Mouse (Mus musculus) neural tube, embryonic 12.5 days (tissue): Measurements from ENCODE around the gene Srsf7. TPM values are rescaled to one million over a fixed set of nuclear protein-coding genes. Genes with fewer than 3 reads are reported as not detected.
A peak's percentile ranks its signal among the peaks of the same experiment; 100 is the strongest.
"Not testable (repeated sequence)": the region's sequence is repeated elsewhere in the genome, so short reads cannot be mapped to it uniquely, and the experiment has no call there.

Source experiments
- ATAC-seq: fragments of 200-750 bp; cut with Nextera tagmentation; 2 replicates; pipeline ENCODE4 v1.8.0; 2017; ENCODE audit warnings: low read depth, mild to moderate bottlenecking, moderate TSS enrichment, moderate library complexity; ENCODE audit not compliant: low FRiP score
- H3K27ac ChIP-seq: fragments of 300-500 bp; sonication (generic); 2 replicates; pipeline ENCODE4 v1.5.1; 2016
- H3K27me3 ChIP-seq: fragments of 300-500 bp; sonication (generic); replicated peaks from 2 replicates; pipeline ENCODE4 v1.6.1; 2016; ENCODE audit warnings: mild to moderate bottlenecking
- H3K36me3 ChIP-seq: fragments of 300-500 bp; sonication (generic); 2 replicates; pipeline ENCODE4 v1.6.1; 2016; ENCODE audit warnings: mild to moderate bottlenecking
- H3K4me1 ChIP-seq: fragments of 300-500 bp; sonication (generic); 2 replicates; pipeline ENCODE4 v1.6.1; 2016
- H3K4me2 ChIP-seq: fragments of 300-500 bp; sonication (generic); replicated peaks from 2 replicates; pipeline ENCODE4 v1.6.1; 2016; ENCODE audit warnings: mild to moderate bottlenecking
- H3K4me3 ChIP-seq: fragments of 300-500 bp; sonication (generic); 2 replicates; pipeline ENCODE4 v1.5.1; 2016
- H3K9ac ChIP-seq: fragments of 300-500 bp; sonication (generic); 2 replicates; pipeline ENCODE4 v1.6.1; 2016; ENCODE audit warnings: mild to moderate bottlenecking
- H3K9me3 ChIP-seq: fragments of 300-500 bp; sonication (generic); 2 replicates; pipeline ENCODE4 v1.6.1; 2016; ENCODE audit warnings: mild to moderate bottlenecking
- WGBS: fragments of 180-500 bp; shearing (Covaris S2); methylation state at CpG from one replicate; pipeline ENCODE4 v1.1.7; 2016; 5-methylcytosine and 5-hydroxymethylcytosine counted together
- polyA plus RNA-seq: library from polyadenylated mRNA; unstranded; fragments of >200 nt; fragmentation: Nextera tagmentation; extraction: Ambion mirVana; gene quantifications from 2 replicates; pipeline ENCODE4 v1.2.1, GENCODE M21; 2016

Gene Srsf7
- polyA plus RNA-seq, 1 experiment from 2014 or later: 615 TPM

- Histone ChIP-seq H3K27ac (no peak overlapping the region), H3K9me3 (no peaks in the 10 kb centered on the region), H3K4me1 (no peaks in the 10 kb centered on the region), H3K36me3 (no peaks in the 10 kb centered on the region), H3K4me3 (no peak overlapping the region), H3K4me2 (no peak overlapping the region), H3K9ac (no peak overlapping the region), H3K27me3 (no peaks in the 10 kb centered on the region)
- peak; percentile 52; the same call in 1 of the 2 replicates for ATAC-seq
Measured at GRCm38 (mm10) chr17:80180468-80180867, 26.6 kb downstream of the Srsf7 start.

GRCm38 (mm10) chr17:80179959-80180358 is 27.1 kb downstream of the Srsf7 start:
- H3K4me2 ChIP-seq: no peak overlapping the region
- H3K27ac ChIP-seq: no peak overlapping the region
- H3K27me3 ChIP-seq: no peaks in the 10 kb centered on the region
- H3K36me3 ChIP-seq: no peaks in the 10 kb centered on the region
- H3K9ac ChIP-seq: no peak overlapping the region
- no peak overlapping the region for H3K4me3 ChIP-seq
- ATAC-seq: peak; percentile 82
- H3K4me1 ChIP-seq: no peaks in the 10 kb centered on the region
- 2% methylated on average over 6 of the region's 6 CpGs for WGBS
- H3K9me3 ChIP-seq: no peaks in the 10 kb centered on the region

GRCm38 (mm10) chr17:80178846-80179245 is 28.3 kb downstream of the Srsf7 start:
- not testable (repeated sequence) for H3K4me3 ChIP-seq, H3K9me3 ChIP-seq, H3K9ac ChIP-seq, H3K36me3 ChIP-seq, H3K27me3 ChIP-seq, H3K4me1 ChIP-seq, ATAC-seq, H3K4me2 ChIP-seq, H3K27ac ChIP-seq
- WGBS: 95% methylated on average over 3 of the region's 3 CpGs

- Histone ChIP-seq H3K36me3 (no peaks in the 10 kb centered on the region), H3K27ac (no peak overlapping the region), H3K4me3 (no peak overlapping the region), H3K9ac (no peak overlapping the region), H3K4me2 (no peak overlapping the region), H3K9me3 (no peaks in the 10 kb centered on the region), H3K4me1 (no peaks in the 10 kb centered on the region), H3K27me3 (no peaks in the 10 kb centered on the region)
- 87% methylated on average over 3 of the region's 3 CpGs for WGBS
- no peak for ATAC-seq
Measured at GRCm38 (mm10) chr17:80175966-80176365, 31.1 kb downstream of the Srsf7 start.

GRCm38 (mm10) chr17:80175386-80175739 is 31.7 kb downstream of the Srsf7 start:
- Histone ChIP-seq H3K27ac (no peak overlapping the region), H3K4me1 (no peaks in the 10 kb centered on the region), H3K36me3 (no peaks in the 10 kb centered on the region), H3K4me3 (no peak overlapping the region), H3K27me3 (no peaks in the 10 kb centered on the region), H3K4me2 (no peak overlapping the region), H3K9me3 (no peaks in the 10 kb centered on the region), H3K9ac (no peak overlapping the region)
- no peak for ATAC-seq
- WGBS: 90% methylated on average over 4 of the region's 4 CpGs

- H3K4me1 ChIP-seq: no peaks in the 10 kb centered on the region
- WGBS: 82% methylated on average over 19 of the region's 19 CpGs
- ATAC-seq: no peak
Measured at GRCm38 (mm10) chr17:80174699-80175385, 32.3 kb downstream of the Srsf7 start.

GRCm38 (mm10) chr17:80174146-80174545 is 33.0 kb downstream of the Srsf7 start:
- Histone ChIP-seq H3K4me1 (0 out of 2 replicates have a peak, but pooled peaks cover 1% of the 10 kb centered on the region), H3K4me2 (no peak overlapping the region), H3K9ac (no peak overlapping the region), H3K27me3 (no peaks in the 10 kb centered on the region), H3K9me3 (no peaks in the 10 kb centered on the region), H3K4me3 (no peak overlapping the region), H3K27ac (no peak overlapping the region), H3K36me3 (no peaks in the 10 kb centered on the region)
- 91% methylated on average over 3 of the region's 3 CpGs for WGBS
- ATAC-seq: no peak

More at GRCm38 (mm10) chr17:80174699-80175385, 32.3 kb downstream of the Srsf7 start:
- H3K4me3 ChIP-seq: no peak overlapping the region
- H3K27me3 ChIP-seq: no peaks in the 10 kb centered on the region
- no peak overlapping the region for H3K27ac ChIP-seq
- no peaks in the 10 kb centered on the region for H3K9me3 ChIP-seq
- no peak overlapping the region for H3K9ac ChIP-seq
- H3K36me3 ChIP-seq: no peaks in the 10 kb centered on the region
- no peak overlapping the region for H3K4me2 ChIP-seq

- no peak overlapping the region for H3K9ac ChIP-seq
- 95% methylated on average over 2 of the region's 2 CpGs for WGBS
- no peak overlapping the region for H3K4me2 ChIP-seq
- H3K27me3 ChIP-seq: no peaks in the 10 kb centered on the region
- no peak overlapping the region for H3K27ac ChIP-seq
- H3K4me3 ChIP-seq: no peak overlapping the region
- no peaks in the 10 kb centered on the region for H3K36me3 ChIP-seq
- ATAC-seq: no peak
- H3K9me3 ChIP-seq: no peaks in the 10 kb centered on the region
- peaks cover 5% of the 10 kb centered on the region for H3K4me1 ChIP-seq
Measured at GRCm38 (mm10) chr17:80173708-80174107, 33.4 kb downstream of the Srsf7 start.

GRCm38 (mm10) chr17:80172761-80173160 is 34.3 kb downstream of the Srsf7 start:
- Histone ChIP-seq H3K4me2 (no peak overlapping the region), H3K27ac (no peak overlapping the region), H3K9ac (no peak overlapping the region), H3K4me1 (peaks cover 14% of the 10 kb centered on the region), H3K9me3 (no peaks in the 10 kb centered on the region), H3K36me3 (no peaks in the 10 kb centered on the region), H3K4me3 (no peak overlapping the region), H3K27me3 (no peaks in the 10 kb centered on the region)
- 93% methylated on average over 5 of the region's 5 CpGs for WGBS
- no peak for ATAC-seq

GRCm38 (mm10) chr17:80171948-80172347 is 35.2 kb downstream of the Srsf7 start:
- Histone ChIP-seq H3K4me3 (no peak overlapping the region), H3K27me3 (no peaks in the 10 kb centered on the region), H3K36me3 (no peaks in the 10 kb centered on the region), H3K4me2 (no peak overlapping the region), H3K9ac (no peak overlapping the region), H3K4me1 (peaks cover 21% of the 10 kb centered on the region), H3K9me3 (no peaks in the 10 kb centered on the region), H3K27ac (no peak overlapping the region)
- no peak for ATAC-seq
- 87% methylated on average over 4 of the region's 4 CpGs for WGBS

GRCm38 (mm10) chr17:80170951-80171350 is 36.2 kb downstream of the Srsf7 start:
- Histone ChIP-seq H3K9me3 (no peaks in the 10 kb centered on the region), H3K27ac (no peak overlapping the region), H3K9ac (no peak overlapping the region), H3K4me2 (no peak overlapping the region), H3K4me1 (peaks cover 21% of the 10 kb centered on the region), H3K4me3 (no peak overlapping the region), H3K27me3 (no peaks in the 10 kb centered on the region), H3K36me3 (no peaks in the 10 kb centered on the region)
- 90% methylated on average over 7 of the region's 7 CpGs for WGBS
- no peak for ATAC-seq

GRCm38 (mm10) chr17:80169792-80170191 is 37.3 kb downstream of the Srsf7 start:
- Histone ChIP-seq H3K4me2 (no peak overlapping the region), H3K4me3 (no peak overlapping the region), H3K27me3 (no peaks in the 10 kb centered on the region), H3K9me3 (no peaks in the 10 kb centered on the region), H3K4me1 (peaks cover 21% of the 10 kb centered on the region), H3K36me3 (no peaks in the 10 kb centered on the region), H3K9ac (no peak overlapping the region), H3K27ac (no peak overlapping the region)
- WGBS: 93% methylated on average over 6 of the region's 6 CpGs
- ATAC-seq: no peak

GRCm38 (mm10) chr17:80168425-80169182 is 38.5 kb downstream of the Srsf7 start:
- peak overlapping the region; percentile 49 for H3K4me2 ChIP-seq
- H3K27ac ChIP-seq: no peak overlapping the region
- H3K4me3 ChIP-seq: no peak overlapping the region
- H3K9me3 ChIP-seq: no peaks in the 10 kb centered on the region
- WGBS: 30% methylated on average over 16 of the region's 16 CpGs
- peaks cover 21% of the 10 kb centered on the region for H3K4me1 ChIP-seq
- no peaks in the 10 kb centered on the region for H3K27me3 ChIP-seq
- no peaks in the 10 kb centered on the region for H3K36me3 ChIP-seq
- ATAC-seq: peak; percentile 76
- no peak overlapping the region for H3K9ac ChIP-seq
